ENCODE assay signal across 18 mouse cellular contexts in genomic region chr17:4457491-4457890, GRCm38 (mm10).
DNase-seq lines count a peak whose midpoint lies in the region; ATAC-seq and TF ChIP-seq lines count a peak whose summit lies in the region.
"Had no signal": no experiment of that assay in that cellular context is flagged by ENCODE, and none has a peak within 500 bp of the region (broad histone marks: within the 10 kb centered on the region; RNA-seq: fewer than 3 reads in every experiment).

No protein-coding gene starts in this region.

- no peak for ATAC-seq in intestine, postnatal 0 days
- ATAC-seq: activated CD4-positive, CD25-positive, alpha-beta regulatory T cell, adult 4 months; forebrain, embryonic 14.5 days; Patski had no signal

- 75% methylated on average over 1 of the region's 1 CpGs for WGBS in intestine, postnatal 0 days

- no peak for TF ChIP-seq CTCF in intestine, postnatal 0 days (IDR thresholded peaks at IDR 0.05; ENCODE audit: low read depth)

- no peak overlapping the region for H3K27ac ChIP-seq in intestine, postnatal 0 days (ENCODE audit: low read depth, low read length)
- H3K27ac ChIP-seq: embryonic facial prominence, embryonic 10.5 days; heart, embryonic 10.5 days; hindbrain, embryonic 14.5 days had no signal

- H3K36me3 ChIP-seq in intestine, postnatal 0 days (ENCODE audit: control insufficient read depth, insufficient read depth) = no peaks in the 10 kb centered on the region
- H3K36me3 ChIP-seq: embryonic facial prominence, embryonic 10.5 days; heart, embryonic 10.5 days had no signal

- DNase-seq in heart, postnatal 10 days = peak; percentile 27 to 45
- no peak for DNase-seq in heart, adult 8-10 months (ENCODE audit: low spot score)
- DNase-seq in brain, adult 2 months (ENCODE audit: low read depth, low spot score) = peak; percentile 45
- DNase-seq in layer of hippocampus, adult 9-11 months = peak; percentile 69
- DNase-seq in left cerebral cortex, postnatal 4 days = no peak
- no peak for DNase-seq in testis, postnatal 10 days (ENCODE audit: low spot score)
- DNase-seq: adrenal gland, postnatal 14 days; cerebellum, adult 18-20 months; cerebellum, adult 9-11 months; gastrocnemius, postnatal 36 days; heart, adult 11 months had no signal

- no peaks in the 10 kb centered on the region for H3K9me3 ChIP-seq in intestine, postnatal 0 days (ENCODE audit: control insufficient read depth)
- H3K9me3 ChIP-seq: embryonic facial prominence, embryonic 10.5 days; heart, embryonic 10.5 days had no signal

- H3K9ac ChIP-seq in intestine, postnatal 0 days (ENCODE audit: low read depth, low read length) = no peak overlapping the region
- H3K9ac ChIP-seq: hindbrain, embryonic 14.5 days had no signal

- H3K4me3 ChIP-seq in intestine, postnatal 0 days (ENCODE audit: low read depth, low read length) = no peak overlapping the region
- H3K4me3 ChIP-seq: embryonic facial prominence, embryonic 10.5 days; heart, embryonic 10.5 days had no signal

- intact Hi-C loops in heart, postnatal 10 days (cut with DNase I) = no loop called here
- intact Hi-C loops in left cerebral cortex, postnatal 4 days (cut with DNase I) = no loop called here

- H3K4me2 ChIP-seq in intestine, postnatal 0 days (replicated peaks; ENCODE audit: low read depth) = no peak overlapping the region
- H3K4me2 ChIP-seq: hindbrain, embryonic 14.5 days had no signal

- no peaks in the 10 kb centered on the region for H3K4me1 ChIP-seq in intestine, postnatal 0 days (replicated peaks; ENCODE audit: control insufficient read depth, insufficient read depth, low read length)
- H3K4me1 ChIP-seq: embryonic facial prominence, embryonic 10.5 days; heart, embryonic 10.5 days had no signal

- H3K27me3 ChIP-seq in intestine, postnatal 0 days (replicated peaks; ENCODE audit: control insufficient read depth, insufficient read depth, low read length) = no peaks in the 10 kb centered on the region
- H3K27me3 ChIP-seq: Patski had no signal

Comparison
In these comparisons a context has a peak if more than half of its experiments do, and no peak if none do; other contexts are left out.
1. DNase-seq: peak in heart, postnatal 10 days (2 of 2), brain, adult 2 months (single experiment) and layer of hippocampus, adult 9-11 months (single experiment); none in heart, adult 8-10 months (single experiment), left cerebral cortex, postnatal 4 days (single experiment) and testis, postnatal 10 days (single experiment).